Comparison of ENCODE assay signal across 8 mouse cellular contexts in genomic region chr13:43864153-43864861, GRCm38 (mm10).
A peak's percentile ranks its signal among the peaks of the same experiment; 100 is the strongest.
DNase-seq lines count a peak whose midpoint lies in the region; ATAC-seq lines count a peak whose summit lies in the region.

No protein-coding gene starts in this region.

- peak; percentile 64 for DNase-seq in adipocyte (ENCODE audit: low spot score)
- peak; percentile 100 for DNase-seq in embryo, embryonic 10 days (ENCODE audit: low spot score)
- peak; percentile 99 for DNase-seq in gastrocnemius, postnatal 14 days
- DNase-seq in left cerebral cortex, postnatal 10 days (ENCODE audit: extremely low spot score in 1 of 2, low spot score in 2 of 2): peak; percentile 96 to 100
- peak; percentile 96 for DNase-seq in right cerebral cortex, postnatal 25 days
- DNase-seq in urinary bladder, postnatal 4 days (ENCODE audit: low spot score in 2 of 2): peak; percentile 99

- intact Hi-C loops in gastrocnemius, postnatal 14 days (cut with DNase I; ENCODE audit: low total_unique reads): no loop called here
- intact Hi-C loops in left cerebral cortex, postnatal 10 days (cut with DNase I): no loop called here

- ATAC-seq in inflammation-experienced regulatory T-cells, adult 6 months: peak; percentile 98
- ATAC-seq in megakaryocyte-erythroid progenitor cell, adult 5-6 weeks (replicated peaks; ENCODE audit: low FRiP score, low TSS enrichment, poor library complexity, severe bottlenecking): peak; percentile 100

Comparison
In these comparisons a context has a peak if more than half of its experiments do, and no peak if none do; other contexts are left out.
1. Peak in every context shown above with its lines: DNase-seq and ATAC-seq.